In the genomic region with DNA sequence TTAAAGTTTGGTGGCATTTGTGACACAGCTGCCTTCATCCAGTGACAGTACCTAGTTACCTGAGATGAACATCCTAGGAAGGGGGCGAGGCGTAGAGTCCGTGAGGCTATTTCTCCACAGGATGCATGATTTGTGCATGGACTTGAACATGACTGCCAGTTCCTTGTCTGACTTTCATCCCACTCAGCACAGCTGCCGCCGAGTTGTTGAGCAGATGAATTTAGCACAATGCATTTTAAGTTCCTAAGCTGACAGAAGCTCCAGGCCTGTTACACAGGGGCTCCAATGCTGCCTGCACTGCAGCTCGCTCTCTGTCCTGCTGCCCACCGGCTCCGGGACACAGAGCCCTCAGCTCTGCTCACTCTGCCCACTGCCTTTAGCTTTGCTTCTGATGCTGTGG, we compare ENCODE assay signal across 16 mouse cellular contexts.
DNase-seq lines count a peak whose midpoint lies in the region; ATAC-seq lines count a peak whose summit lies in the region.
"Had no signal": no experiment of that assay in that cellular context is flagged by ENCODE, and none has a peak within 500 bp of the region (broad histone marks: within the 10 kb centered on the region; RNA-seq: fewer than 3 reads in every experiment).

No protein-coding gene starts in this region.

- H3K36me3 ChIP-seq in forebrain, embryonic 11.5 days (ENCODE audit: control insufficient read depth, insufficient read depth, low read length) = no peaks in the 10 kb centered on the region
- H3K36me3 ChIP-seq in forebrain, embryonic 12.5 days (replicated peaks) = no peaks in the 10 kb centered on the region
- H3K36me3 ChIP-seq: liver, embryonic 12.5 days; lung, embryonic 15.5 days had no signal

- H3K27ac ChIP-seq in forebrain, embryonic 11.5 days (ENCODE audit: low read depth, low read length) = no peak overlapping the region
- H3K27ac ChIP-seq in forebrain, embryonic 12.5 days = no peak overlapping the region; the same call in 1 of the 2 replicates
- H3K27ac ChIP-seq: liver, embryonic 12.5 days; lung, embryonic 15.5 days had no signal

- 89% methylated on average over 8 of the region's 8 CpGs for WGBS in forebrain, embryonic 11.5 days
- whole genome bisulfite sequencing in forebrain, embryonic 12.5 days = 88% methylated on average over 8 of the region's 8 CpGs

- H3K4me1 ChIP-seq in forebrain, embryonic 11.5 days (replicated peaks; ENCODE audit: control insufficient read depth, insufficient read depth, low read length) = 0 out of 2 replicates have a peak, but pooled peaks cover 2% of the 10 kb centered on the region
- peaks cover 31% of the 10 kb centered on the region for H3K4me1 ChIP-seq in forebrain, embryonic 12.5 days

- H3K4me2 ChIP-seq in forebrain, embryonic 11.5 days (ENCODE audit: low read depth, low read length, severe bottlenecking) = no peak overlapping the region
- H3K4me2 ChIP-seq in forebrain, embryonic 12.5 days = no peak overlapping the region
- H3K4me2 ChIP-seq: liver, embryonic 12.5 days; lung, embryonic 15.5 days had no signal

- ATAC-seq in forebrain, embryonic 11.5 days (replicated peaks; ENCODE audit: low FRiP score) = no peak
- no peak for ATAC-seq in forebrain, embryonic 12.5 days (ENCODE audit: low FRiP score)
- ATAC-seq: Patski had no signal

- H3K9me3 ChIP-seq in forebrain, embryonic 11.5 days (ENCODE audit: control insufficient read depth, low read length) = no peaks in the 10 kb centered on the region
- no peaks in the 10 kb centered on the region for H3K9me3 ChIP-seq in forebrain, embryonic 12.5 days
- H3K9me3 ChIP-seq: liver, embryonic 12.5 days; lung, embryonic 15.5 days had no signal

- no peak overlapping the region for H3K4me3 ChIP-seq in forebrain, embryonic 11.5 days (ENCODE audit: low read depth, low read length)
- H3K4me3 ChIP-seq in forebrain, embryonic 12.5 days (replicated peaks) = no peak overlapping the region
- H3K4me3 ChIP-seq: erythroblast, embryonic 14.5 days; liver, embryonic 12.5 days; lung, embryonic 15.5 days; myocyte had no signal

- DNase-seq in forebrain, embryonic 11.5 days (ENCODE audit: low spot score) = peak; percentile 41
- DNase-seq in layer of hippocampus, adult 18-20 months (ENCODE audit: low spot score in 2 of 2) = peak; percentile 48 to 67
- DNase-seq in layer of hippocampus, postnatal 25 days (ENCODE audit: extremely low spot score in 1 of 2, low spot score in 1 of 2) = no peak
- peak; percentile 63 for DNase-seq in right cerebral cortex, adult 18-20 months
- DNase-seq in right cerebral cortex, postnatal 4 days = no peak
- no peak for DNase-seq in Muller cell, postnatal 12 days (ENCODE audit: inconsistent ontology term)
- DNase-seq in kidney, adult 11 months = no peak
- DNase-seq: adrenal gland, postnatal 36 days; kidney, adult 18-20 months; kidney, postnatal 36 days had no signal

- no peaks in the 10 kb centered on the region for H3K27me3 ChIP-seq in forebrain, embryonic 11.5 days (ENCODE audit: control insufficient read depth, insufficient read depth, low read length)
- no peaks in the 10 kb centered on the region for H3K27me3 ChIP-seq in forebrain, embryonic 12.5 days
- H3K27me3 ChIP-seq: liver, embryonic 12.5 days; lung, embryonic 15.5 days; Patski had no signal

- H3K9ac ChIP-seq in forebrain, embryonic 11.5 days (ENCODE audit: low read length) = no peak overlapping the region
- H3K9ac ChIP-seq in forebrain, embryonic 12.5 days = no peak overlapping the region
- H3K9ac ChIP-seq: liver, embryonic 12.5 days; lung, embryonic 15.5 days had no signal

Comparison
In these comparisons a context has a peak if more than half of its experiments do, and no peak if none do; other contexts are left out.
1. DNase-seq: peak in forebrain, embryonic 11.5 days (single experiment), layer of hippocampus, adult 18-20 months (2 of 2) and right cerebral cortex, adult 18-20 months (single experiment); none in layer of hippocampus, postnatal 25 days (0 of 2), right cerebral cortex, postnatal 4 days (single experiment), Muller cell, postnatal 12 days (single experiment) and kidney, adult 11 months (single experiment).